Mouse (Mus musculus): Measurements from ENCODE around the gene Rer1. TPM values are rescaled to one million over a fixed set of nuclear protein-coding genes. Genes with fewer than 3 reads are reported as not detected.
A peak's percentile ranks its signal among the peaks of the same experiment; 100 is the strongest.

Rer1 gene
- polyA plus RNA-seq (2015; fragmentation: Nextera tagmentation; extraction: Ambion mirVana), result 117 and 120 TPM in 2 replicates

- peak within 1 kb of the TSS; percentile 84 for H3K4me3 ChIP-seq
- peak within 1 kb of the TSS; percentile 91 for H3K9ac ChIP-seq
- peak; percentile 96 for ATAC-seq (replicated peaks; ENCODE audit: insufficient number of reproducible peaks, insufficient read depth, low FRiP score, low read depth)
- H3K4me2 ChIP-seq, result peak within 1 kb of the TSS; percentile 90
- H3K27ac ChIP-seq, result peak within 1 kb of the TSS; percentile 94
- peaks cover 16% of the 10 kb centered on the region for H3K36me3 ChIP-seq
- under 1% methylated on average over 76 of the region's 85 CpGs for WGBS
- no peaks in the 10 kb centered on the region for H3K27me3 ChIP-seq
- peaks cover 36% of the 10 kb centered on the region for H3K4me1 ChIP-seq (replicated peaks)
- no peaks in the 10 kb centered on the region for H3K9me3 ChIP-seq (replicated peaks)
Measured at GRCm38 (mm10) chr4:155086108-155087024, at the start of gene Rer1, which contains the start of gene Morn1. Rer1 (minus strand) TSS chr4:155086382. Morn1 (plus strand) TSS chr4:155086577.

- Histone ChIP-seq H3K4me2 (no peak overlapping the region), H3K36me3 (no peaks in the 10 kb centered on the region), H3K27ac (peak overlapping the region; percentile 89), H3K4me1 (replicated peaks) (peaks cover 77% of the 10 kb centered on the region), H3K9ac (peak overlapping the region; percentile 22; the same call in 1 of the 2 replicates), H3K27me3 (no peaks in the 10 kb centered on the region), H3K9me3 (replicated peaks) (no peaks in the 10 kb centered on the region), H3K4me3 (no peak overlapping the region)
- ATAC-seq (replicated peaks; ENCODE audit: insufficient number of reproducible peaks, insufficient read depth, low FRiP score, low read depth), result no peak
- WGBS, result 88% methylated on average over 7 of the region's 7 CpGs
Measured at GRCm38 (mm10) chr4:155134686-155135172, 48.5 kb upstream of the Rer1 start.

- Histone ChIP-seq H3K4me1 (replicated peaks) (peaks cover 84% of the 10 kb centered on the region), H3K4me2 (peak overlapping the region; percentile 5; the same call in 1 of the 2 replicates), H3K4me3 (no peak overlapping the region), H3K27ac (peak overlapping the region; percentile 89), H3K9me3 (replicated peaks) (no peaks in the 10 kb centered on the region), H3K36me3 (no peaks in the 10 kb centered on the region), H3K27me3 (no peaks in the 10 kb centered on the region), H3K9ac (peak overlapping the region; percentile 22; the same call in 1 of the 2 replicates)
- 20% methylated on average over 20 of the region's 20 CpGs for WGBS
- ATAC-seq (replicated peaks; ENCODE audit: insufficient number of reproducible peaks, insufficient read depth, low FRiP score, low read depth), result peak; percentile 37; the same call in 1 of the 2 replicates
Measured at GRCm38 (mm10) chr4:155133658-155134417, 47.7 kb upstream of the Rer1 start.

GRCm38 (mm10) chr4:155133188-155133587, 47.0 kb upstream of the Rer1 start:
- no peak overlapping the region for H3K9ac ChIP-seq
- H3K4me3 ChIP-seq, result no peak overlapping the region
- peak overlapping the region; percentile 89 for H3K27ac ChIP-seq
- WGBS, result 19% methylated on average over 3 of the region's 3 CpGs
- H3K36me3 ChIP-seq, result no peaks in the 10 kb centered on the region
- peaks cover 86% of the 10 kb centered on the region for H3K4me1 ChIP-seq (replicated peaks)
- no peaks in the 10 kb centered on the region for H3K9me3 ChIP-seq (replicated peaks)
- H3K27me3 ChIP-seq, result no peaks in the 10 kb centered on the region
- ATAC-seq (replicated peaks; ENCODE audit: insufficient number of reproducible peaks, insufficient read depth, low FRiP score, low read depth), result no peak
- no peak overlapping the region for H3K4me2 ChIP-seq

- Histone ChIP-seq H3K4me3 (no peak overlapping the region), H3K27ac (peak overlapping the region; percentile 95), H3K36me3 (no peaks in the 10 kb centered on the region), H3K4me2 (no peak overlapping the region), H3K27me3 (no peaks in the 10 kb centered on the region), H3K4me1 (replicated peaks) (peaks cover 90% of the 10 kb centered on the region), H3K9ac (0 out of 2 replicates have a peak overlapping the region, but pooled peaks have one; percentile 21), H3K9me3 (replicated peaks) (no peaks in the 10 kb centered on the region)
- WGBS, result 42% methylated on average over 7 of the region's 7 CpGs
- no peak for ATAC-seq (replicated peaks; ENCODE audit: insufficient number of reproducible peaks, insufficient read depth, low FRiP score, low read depth)
Measured at GRCm38 (mm10) chr4:155130616-155131015, 44.4 kb upstream of the Rer1 start.

- Histone ChIP-seq H3K27ac (peak overlapping the region; percentile 95), H3K27me3 (no peaks in the 10 kb centered on the region), H3K4me2 (no peak overlapping the region), H3K4me1 (replicated peaks) (peaks cover 90% of the 10 kb centered on the region), H3K4me3 (no peak overlapping the region), H3K36me3 (no peaks in the 10 kb centered on the region), H3K9ac (peak overlapping the region; percentile 32), H3K9me3 (replicated peaks) (no peaks in the 10 kb centered on the region)
- peak; percentile 77 for ATAC-seq (replicated peaks; ENCODE audit: insufficient number of reproducible peaks, insufficient read depth, low FRiP score, low read depth)
- 43% methylated on average over 14 of the region's 14 CpGs for WGBS
Measured at GRCm38 (mm10) chr4:155129996-155130395, 43.8 kb upstream of the Rer1 start.

- no peak overlapping the region for H3K4me3 ChIP-seq
- H3K4me2 ChIP-seq, result no peak overlapping the region
- H3K4me1 ChIP-seq (replicated peaks), result peaks cover 90% of the 10 kb centered on the region
- H3K27me3 ChIP-seq, result no peaks in the 10 kb centered on the region
- ATAC-seq (replicated peaks; ENCODE audit: insufficient number of reproducible peaks, insufficient read depth, low FRiP score, low read depth), result no peak
- H3K9me3 ChIP-seq (replicated peaks), result no peaks in the 10 kb centered on the region
- no peaks in the 10 kb centered on the region for H3K36me3 ChIP-seq
- H3K9ac ChIP-seq, result peak overlapping the region; percentile 32; the same call in 1 of the 2 replicates
- H3K27ac ChIP-seq, result peak overlapping the region; percentile 95
- 84% methylated on average over 10 of the region's 10 CpGs for WGBS
Measured at GRCm38 (mm10) chr4:155129132-155129917, 43.1 kb upstream of the Rer1 start.

GRCm38 (mm10) chr4:155128411-155128810, 42.2 kb upstream of the Rer1 start:
- H3K4me3 ChIP-seq, result no peak overlapping the region
- H3K27me3 ChIP-seq, result no peaks in the 10 kb centered on the region
- no peak overlapping the region for H3K9ac ChIP-seq
- H3K4me2 ChIP-seq, result no peak overlapping the region
- H3K27ac ChIP-seq, result no peak overlapping the region
- peaks cover 88% of the 10 kb centered on the region for H3K4me1 ChIP-seq (replicated peaks)
- ATAC-seq (replicated peaks; ENCODE audit: insufficient number of reproducible peaks, insufficient read depth, low FRiP score, low read depth), result no peak
- WGBS, result 82% methylated on average over 15 of the region's 15 CpGs
- no peaks in the 10 kb centered on the region for H3K36me3 ChIP-seq
- no peaks in the 10 kb centered on the region for H3K9me3 ChIP-seq (replicated peaks)

- WGBS, result 65% methylated on average over 7 of the region's 7 CpGs
Measured at GRCm38 (mm10) chr4:155126602-155127372, 40.6 kb upstream of the Rer1 start.

GRCm38 (mm10) chr4:155126194-155126593, 40.0 kb upstream of the Rer1 start:
- Histone ChIP-seq H3K27ac (peak overlapping the region; percentile 55), H3K9me3 (replicated peaks) (no peaks in the 10 kb centered on the region), H3K36me3 (no peaks in the 10 kb centered on the region), H3K9ac (0 out of 2 replicates have a peak overlapping the region, but pooled peaks have one; percentile 13), H3K4me3 (no peak overlapping the region), H3K4me2 (no peak overlapping the region), H3K4me1 (replicated peaks) (peaks cover 86% of the 10 kb centered on the region), H3K27me3 (no peaks in the 10 kb centered on the region)
- 64% methylated on average over 5 of the region's 5 CpGs for WGBS
- ATAC-seq (replicated peaks; ENCODE audit: insufficient number of reproducible peaks, insufficient read depth, low FRiP score, low read depth), result no peak

More at GRCm38 (mm10) chr4:155126602-155127372, 40.6 kb upstream of the Rer1 start:
- no peaks in the 10 kb centered on the region for H3K9me3 ChIP-seq (replicated peaks)
- H3K4me3 ChIP-seq, result no peak overlapping the region
- H3K27me3 ChIP-seq, result no peaks in the 10 kb centered on the region
- H3K4me2 ChIP-seq, result no peak overlapping the region
- no peaks in the 10 kb centered on the region for H3K36me3 ChIP-seq
- peak overlapping the region; percentile 13; the same call in 1 of the 2 replicates for H3K9ac ChIP-seq
- H3K4me1 ChIP-seq (replicated peaks), result peaks cover 89% of the 10 kb centered on the region
- no peak for ATAC-seq (replicated peaks; ENCODE audit: insufficient number of reproducible peaks, insufficient read depth, low FRiP score, low read depth)
- H3K27ac ChIP-seq, result peak overlapping the region; percentile 55
